Mouse (Mus musculus) heart, postnatal 0 days (tissue): Measurements from ENCODE around the gene S1pr1. TPM values are rescaled to one million over a fixed set of nuclear protein-coding genes. Genes with fewer than 3 reads are reported as not detected.

Experiments
- ATAC-seq: fragments of 200-750 bp; cut with Nextera tagmentation; 2 replicates; pipeline ENCODE4 v1.8.0; 2017; ENCODE audit warnings: low read depth, moderate number of reproducible peaks, moderate library complexity; ENCODE audit not compliant: insufficient read depth
- DNase-seq: peaks from one replicate; pipeline ENCODE4 v3.0.0-alpha.2; 2016; ENCODE audit warnings: low spot score
- H3K27ac ChIP-seq: fragments of 300-500 bp; sonication (generic); 2 replicates; pipeline ENCODE4 v1.5.1; 2014; ENCODE audit warnings: low read depth, mild to moderate bottlenecking
- H3K27me3 ChIP-seq: fragments of 300-500 bp; sonication (generic); 2 replicates; pipeline ENCODE4 v1.6.1; 2014; ENCODE audit warnings: low read length, mixed read lengths; ENCODE audit not compliant: control insufficient read depth, insufficient read depth
- H3K36me3 ChIP-seq: fragments of 300-500 bp; sonication (generic); replicated peaks from 2 replicates; pipeline ENCODE4 v1.6.1; 2014; ENCODE audit warnings: low read length, mixed read lengths; ENCODE audit not compliant: control insufficient read depth, insufficient read depth
- H3K4me1 ChIP-seq: fragments of 300-500 bp; sonication (generic); 2 replicates; pipeline ENCODE4 v1.6.1; 2014; ENCODE audit warnings: antibody characterized with exemption; ENCODE audit not compliant: control insufficient read depth, insufficient read depth
- H3K4me2 ChIP-seq: fragments of 300-500 bp; sonication (generic); 2 replicates; pipeline ENCODE4 v1.6.1; 2014; ENCODE audit warnings: low read depth, mild to moderate bottlenecking, low read length, moderate library complexity
- H3K4me3 ChIP-seq: fragments of 300-500 bp; sonication (generic); 2 replicates; pipeline ENCODE4 v1.5.1; 2014; ENCODE audit warnings: low read depth, low read length
- H3K9ac ChIP-seq: fragments of 300-500 bp; sonication (generic); replicated peaks from 2 replicates; pipeline ENCODE4 v1.6.1; 2014; ENCODE audit warnings: low read depth, low read length, mixed read lengths
- H3K9me3 ChIP-seq: fragments of 300-500 bp; sonication (generic); replicated peaks from 2 replicates; pipeline ENCODE4 v1.6.1; 2016; ENCODE audit warnings: low read length; ENCODE audit not compliant: control insufficient read depth
- CTCF ChIP-seq: IDR thresholded peaks from 2 replicates; pipeline ENCODE4 v1.5.1; 2016; ENCODE audit warnings: antibody characterized with exemption, control low read depth, low read depth
- EP300 ChIP-seq: IDR thresholded peaks from 2 replicates; pipeline ENCODE4 v1.6.1; 2016; ENCODE audit warnings: antibody characterized with exemption, low read depth
- WGBS: fragments of 180-500 bp; shearing (Covaris S2); extraction: QIAGEN DNeasy Blood & Tissue Kit; methylation state at CpG from one replicate; pipeline ENCODE4 v1.1.7; 2014; 5-methylcytosine and 5-hydroxymethylcytosine counted together
- polyA plus RNA-seq: library from polyadenylated mRNA; unstranded; fragments of >200 nt; fragmentation: Nextera tagmentation; extraction: Ambion mirVana; gene quantifications from 2 replicates; pipeline ENCODE4 v1.2.1, GENCODE M21; 2015
- total RNA-seq: library from RNA; depleted of rRNA; stranded (reverse); fragments of >200 nt; gene quantifications from 2 replicates; pipeline ENCODE4 v1.2.3, GENCODE M21; 2014; ENCODE audit warnings: low replicate concordance

S1pr1 gene
- total and polyA plus RNA-seq, 2 experiments from 2014 or later = 74.6 to 160 TPM

- ATAC-seq (no peak), DNase-seq (no peak)
- Histone ChIP-seq H3K4me3 (no peak overlapping the region), H3K9ac (no peak overlapping the region), H3K9me3 (no peaks in the 10 kb centered on the region), H3K4me2 (no peak overlapping the region), H3K27me3 (no peaks in the 10 kb centered on the region), H3K27ac (no peak overlapping the region), H3K36me3 (no peaks in the 10 kb centered on the region), H3K4me1 (peaks cover 12% of the 10 kb centered on the region; the same call in 1 of the 2 replicates)
- WGBS = 78% methylated on average over 6 of the region's 6 CpGs
- TF ChIP-seq EP300 = no peak
- no peak for TF ChIP-seq CTCF
Observed at GRCm38 (mm10) chr3:115718886-115719285, 4.0 kb upstream of the S1pr1 start.

GRCm38 (mm10) chr3:115715900-115716515 lies 1.1 kb upstream of the S1pr1 start:
- Histone ChIP-seq H3K9ac (peak overlapping the region; percentile 91), H3K27me3 (no peaks in the 10 kb centered on the region), H3K27ac (peak overlapping the region; percentile 97), H3K9me3 (no peaks in the 10 kb centered on the region), H3K36me3 (peaks cover 17% of the 10 kb centered on the region), H3K4me2 (peak overlapping the region; percentile 73), H3K4me3 (peak overlapping the region; percentile 80), H3K4me1 (peaks cover 19% of the 10 kb centered on the region; the same call in 1 of the 2 replicates)
- TF ChIP-seq CTCF (no peak), EP300 (no peak)
- WGBS = 49% methylated on average over 3 of the region's 3 CpGs
- ATAC-seq (no peak), DNase-seq (no peak)

DNA sequence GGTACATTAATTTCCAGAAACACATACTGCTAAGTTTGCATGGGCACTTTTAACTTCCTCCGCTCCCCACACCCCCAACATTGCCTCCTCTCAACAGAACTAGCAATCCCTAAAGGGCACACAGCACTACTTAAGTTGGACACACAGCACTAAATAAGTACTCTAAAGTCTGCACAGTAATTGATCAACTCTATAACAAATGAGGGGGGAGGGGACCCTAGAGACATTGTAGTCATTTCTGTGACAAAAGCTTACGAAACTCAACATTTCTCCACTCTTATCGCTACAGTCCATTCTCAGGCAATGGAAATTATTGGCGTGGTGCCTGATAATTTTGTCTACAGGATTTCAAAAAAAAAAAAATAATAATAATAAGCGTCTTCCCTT lies 830 bp downstream of the S1pr1 start:
- ATAC-seq = no peak
- Histone ChIP-seq H3K27ac (peak overlapping the region; percentile 97), H3K36me3 (peaks cover 18% of the 10 kb centered on the region), H3K4me1 (peaks cover 27% of the 10 kb centered on the region; the same call in 1 of the 2 replicates), H3K4me2 (peak overlapping the region; percentile 73), H3K4me3 (peak overlapping the region; percentile 80), H3K9me3 (no peaks in the 10 kb centered on the region), H3K9ac (peak overlapping the region; percentile 91), H3K27me3 (no peaks in the 10 kb centered on the region)
- TF ChIP-seq EP300 (no peak), CTCF (no peak)
- no peak for DNase-seq
- WGBS = under 1% methylated on average over 5 of the region's 5 CpGs

DNA sequence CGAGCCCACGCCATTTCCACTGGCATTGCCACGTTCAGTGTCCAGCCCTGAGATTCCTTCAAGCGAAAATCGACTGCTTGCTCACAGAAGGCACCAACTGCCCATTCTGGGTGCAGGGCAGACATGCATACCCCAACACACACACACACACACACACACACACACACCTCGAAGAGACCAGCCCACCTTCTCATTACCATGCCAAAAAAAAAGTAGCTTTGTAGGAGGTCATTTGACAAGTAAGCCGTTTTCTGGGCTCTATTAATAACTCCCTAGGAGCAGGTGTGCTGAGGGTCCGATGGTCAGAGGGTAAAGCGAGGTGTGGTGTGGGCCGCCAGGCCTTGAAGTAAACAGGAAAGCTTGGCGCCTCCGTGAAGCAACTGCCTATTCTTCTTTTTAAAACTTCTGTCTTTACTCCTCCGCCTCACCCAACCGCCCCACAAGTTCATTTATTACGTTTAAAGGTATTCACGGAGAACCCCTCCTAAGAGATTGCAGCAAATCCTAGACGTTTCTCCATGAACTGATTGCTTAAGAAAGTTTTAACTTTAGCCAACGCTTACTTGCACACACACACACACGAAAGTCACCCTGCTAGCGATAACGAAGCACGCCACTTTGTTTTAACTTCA lies 1.3 kb downstream of the S1pr1 start:
- DNase-seq (no peak), ATAC-seq (no peak)
- no peaks in the 10 kb centered on the region for H3K9me3 ChIP-seq
- peaks cover 21% of the 10 kb centered on the region for H3K36me3 ChIP-seq
- peak overlapping the region; percentile 73 for H3K4me2 ChIP-seq
- TF ChIP-seq EP300 = 0 out of 2 replicates have a peak, but pooled peaks have one; percentile 5
- TF ChIP-seq CTCF = no peak
- peak overlapping the region; percentile 80 for H3K4me3 ChIP-seq
- peaks cover 30% of the 10 kb centered on the region; the same call in 1 of the 2 replicates for H3K4me1 ChIP-seq
- H3K27me3 ChIP-seq = no peaks in the 10 kb centered on the region
- 7% methylated on average over 22 of the region's 22 CpGs for WGBS
- peak overlapping the region; percentile 91 for H3K9ac ChIP-seq
- H3K27ac ChIP-seq = peak overlapping the region; percentile 97

DNA sequence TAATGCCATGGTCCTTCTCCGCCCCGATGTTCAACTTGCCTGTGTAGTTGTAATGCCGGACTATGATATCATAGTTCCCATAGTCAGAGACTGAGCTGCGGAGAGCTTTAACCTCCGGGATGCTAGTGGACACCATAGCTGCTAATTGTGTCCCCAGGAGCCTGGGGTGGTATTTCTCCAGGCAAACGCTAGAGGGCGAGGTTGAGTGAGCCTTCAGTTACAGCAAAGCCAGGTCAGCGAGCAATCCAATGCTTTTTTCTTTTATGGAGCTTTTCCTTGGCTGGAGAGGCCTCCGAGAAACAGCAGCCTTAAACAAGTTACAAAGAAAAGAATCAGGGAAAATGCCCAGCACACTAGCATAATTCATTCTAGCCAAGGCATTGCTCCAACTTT lies 2.1 kb downstream of the S1pr1 start:
- Histone ChIP-seq H3K4me1 (peaks cover 30% of the 10 kb centered on the region; the same call in 1 of the 2 replicates), H3K36me3 (peaks cover 23% of the 10 kb centered on the region), H3K4me2 (peak overlapping the region; percentile 73), H3K9ac (peak overlapping the region; percentile 91), H3K27me3 (no peaks in the 10 kb centered on the region), H3K27ac (peak overlapping the region; percentile 97), H3K4me3 (peak overlapping the region; percentile 80), H3K9me3 (no peaks in the 10 kb centered on the region)
- peak; percentile 19; the same call in 1 of the 2 replicates for ATAC-seq
- peak; percentile 94 for DNase-seq
- 5% methylated on average over 9 of the region's 9 CpGs for WGBS
- TF ChIP-seq CTCF (peak; percentile 90), EP300 (peak; percentile 15; the same call in 1 of the 2 replicates)
